Mouse (Mus musculus) heart, postnatal 0 days (tissue): ENCODE data around the gene Paics.

Experiments used
- CTCF ChIP-seq: IDR thresholded peaks from 2 replicates; pipeline ENCODE4 v1.5.1; 2016; ENCODE audit warnings: antibody characterized with exemption, control low read depth, low read depth
- EP300 ChIP-seq: IDR thresholded peaks from 2 replicates; pipeline ENCODE4 v1.6.1; 2016; ENCODE audit warnings: antibody characterized with exemption, low read depth

- TF ChIP-seq CTCF (no peak), EP300 (no peak)
These were observed 4.0 kb upstream of the Paics start for GRCm38 (mm10) chr5:76947142-76947541.
